Mouse (Mus musculus) hindbrain, embryonic 14.5 days (tissue): Measurements from ENCODE around the gene Foxp2. TPM values are rescaled to one million over a fixed set of nuclear protein-coding genes. Genes with fewer than 3 reads are reported as not detected.

Source experiments
- ATAC-seq: fragments of 200-750 bp; cut with Nextera tagmentation; 2 replicates; pipeline ENCODE4 v1.8.0; 2017; ENCODE audit warnings: moderate number of reproducible peaks, mild to moderate bottlenecking, moderate TSS enrichment, moderate library complexity; ENCODE audit not compliant: low FRiP score
- DNase-seq: peaks from one replicate; pipeline ENCODE4 v3.0.0-alpha.2; 2015; ENCODE audit warnings: low spot score
- H3K27ac ChIP-seq: fragments of 300-500 bp; sonication (generic); 2 replicates; pipeline ENCODE4 v1.5.1; 2014; ENCODE audit warnings: mild to moderate bottlenecking, moderate library complexity
- H3K27me3 ChIP-seq: fragments of 300-500 bp; sonication (generic); 2 replicates; pipeline ENCODE4 v1.6.1; 2014; ENCODE audit warnings: mild to moderate bottlenecking, low read length, mixed read lengths; ENCODE audit not compliant: control insufficient read depth, insufficient read depth
- H3K36me3 ChIP-seq: fragments of 300-500 bp; sonication (generic); replicated peaks from 2 replicates; pipeline ENCODE4 v1.6.1; 2014; ENCODE audit not compliant: control insufficient read depth, insufficient read depth
- H3K4me1 ChIP-seq: fragments of 300-500 bp; sonication (generic); replicated peaks from 2 replicates; pipeline ENCODE4 v1.6.1; 2014; ENCODE audit warnings: antibody characterized with exemption, low read length, mixed read lengths; ENCODE audit not compliant: control insufficient read depth, insufficient read depth
- H3K4me2 ChIP-seq: fragments of 300-500 bp; sonication (generic); replicated peaks from 2 replicates; pipeline ENCODE4 v1.6.1; 2014; ENCODE audit warnings: mild to moderate bottlenecking, moderate library complexity
- H3K4me3 ChIP-seq: fragments of 300-500 bp; sonication (generic); replicated peaks from 2 replicates; pipeline ENCODE4 v1.5.1; 2014; ENCODE audit warnings: mild to moderate bottlenecking, low read length
- H3K9ac ChIP-seq: fragments of 300-500 bp; sonication (generic); 2 replicates; pipeline ENCODE4 v1.6.1; 2014
- H3K9me3 ChIP-seq: fragments of 300-500 bp; sonication (generic); 2 replicates; pipeline ENCODE4 v1.6.1; 2016; ENCODE audit warnings: low read length; ENCODE audit not compliant: control insufficient read depth
- WGBS: fragments of 180-500 bp; shearing (Covaris S2); extraction: QIAGEN DNeasy Blood & Tissue Kit; methylation state at CpG from one replicate; pipeline ENCODE4 v1.1.7; 2014; 5-methylcytosine and 5-hydroxymethylcytosine counted together
- polyA plus RNA-seq: library from polyadenylated mRNA; unstranded; fragments of >200 nt; fragmentation: Nextera tagmentation; extraction: Ambion mirVana; gene quantifications from 2 replicates; pipeline ENCODE4 v1.2.1, GENCODE M21; 2014

Gene Foxp2
- 23.1 and 34.1 TPM in 2 replicates for polyA plus RNA-seq

DNA sequence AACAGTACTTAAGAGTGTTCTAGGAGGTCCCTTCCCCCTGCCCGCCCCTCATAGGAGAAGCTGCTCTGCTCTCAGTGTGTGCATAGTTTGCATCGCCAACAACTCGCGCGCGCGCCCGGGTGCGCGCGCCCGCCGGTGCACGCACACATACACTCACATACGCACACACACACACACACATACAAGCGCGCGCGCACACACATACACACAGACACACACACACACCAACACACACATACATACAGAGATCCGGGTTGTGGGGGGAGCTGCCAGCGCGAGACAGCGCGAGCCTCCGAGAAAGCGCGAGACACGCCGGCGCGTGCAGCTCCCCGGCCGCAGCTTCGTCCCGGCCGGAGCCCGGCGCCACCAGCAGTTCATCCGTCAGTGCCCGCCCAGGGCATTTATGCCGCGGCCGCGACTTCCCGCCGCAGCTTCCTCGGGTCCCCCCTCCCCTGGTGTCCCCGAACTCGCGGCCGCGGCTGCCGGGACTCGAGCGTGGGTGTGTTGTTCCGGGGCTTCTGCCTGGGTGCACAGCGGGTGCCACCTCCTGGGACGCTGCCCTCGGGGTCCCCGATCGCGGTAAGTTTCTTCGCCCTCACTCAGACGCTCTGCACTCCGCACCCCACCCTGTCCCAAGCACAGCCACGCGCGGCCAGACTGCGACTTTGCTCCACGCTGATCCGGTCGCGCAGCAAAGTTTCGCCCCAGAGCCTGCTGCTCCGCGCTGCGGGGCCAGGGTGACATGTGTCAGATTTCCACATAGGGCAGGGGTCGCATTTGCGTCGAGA lies at the start of gene Foxp2:
Gene Foxp2, plus strand, starts transcription at position 167 of the 788 bp plus-strand sequence.
- Histone ChIP-seq H3K9me3 (no peaks in the 10 kb centered on the region), H3K4me3 (peak within 1 kb of the TSS; percentile 60), H3K27me3 (peaks cover 55% of the 10 kb centered on the region), H3K36me3 (no peaks in the 10 kb centered on the region), H3K4me1 (peaks cover 31% of the 10 kb centered on the region), H3K27ac (peak within 1 kb of the TSS; percentile 66), H3K4me2 (peak within 1 kb of the TSS; percentile 96), H3K9ac (peak within 1 kb of the TSS; percentile 66)
- ATAC-seq (peak; percentile 79), DNase-seq (peak; percentile 76)
- under 1% methylated on average over 78 of the region's 80 CpGs for WGBS

DNA sequence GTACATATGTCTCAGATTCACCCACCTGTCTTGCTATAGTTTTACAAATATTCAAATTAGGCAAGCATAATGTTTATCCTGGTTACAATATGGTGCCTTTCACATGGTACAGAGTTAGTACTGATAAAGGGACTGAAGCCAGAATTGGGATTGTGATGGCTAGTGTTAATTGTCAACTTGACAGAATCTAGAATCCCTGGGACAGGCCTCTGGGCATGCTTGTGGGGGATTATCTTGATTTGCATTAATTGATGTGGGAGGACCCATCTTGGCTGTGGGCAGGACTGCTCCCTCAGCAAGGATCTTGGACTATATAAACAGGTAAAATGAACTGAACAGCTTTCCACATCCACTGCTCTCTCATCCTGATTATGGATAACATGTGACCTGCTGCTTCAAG lies 15.9 kb upstream of the Foxp2 start:
- DNase-seq (no peak), ATAC-seq (no peak)
- Histone ChIP-seq H3K4me3 (no peak overlapping the region), H3K4me2 (no peak overlapping the region), H3K27ac (no peak overlapping the region), H3K9ac (no peak overlapping the region), H3K4me1 (no peaks in the 10 kb centered on the region), H3K36me3 (no peaks in the 10 kb centered on the region), H3K9me3 (no peaks in the 10 kb centered on the region), H3K27me3 (no peaks in the 10 kb centered on the region)

DNA sequence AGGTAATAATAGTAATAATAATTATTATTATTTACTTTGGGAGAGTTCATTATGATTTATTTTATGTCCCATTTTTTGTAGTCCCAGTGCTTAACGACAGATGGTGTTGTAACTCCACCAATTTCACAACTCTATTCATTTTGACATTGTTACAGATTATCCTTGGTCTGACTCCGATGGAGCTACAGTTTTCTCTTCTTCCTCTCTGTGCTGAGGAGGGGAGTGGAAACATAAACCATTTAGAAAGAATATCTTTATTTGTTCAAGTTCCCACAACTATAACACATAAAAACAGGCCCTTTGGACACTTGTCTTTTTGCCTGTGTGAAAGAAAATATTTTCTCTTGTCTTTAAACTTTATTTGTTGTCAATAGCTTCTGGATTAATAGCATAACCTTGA lies 4.1 kb upstream of the Foxp2 start:
- WGBS, result 2% methylated on average over 2 of the region's 2 CpGs
- peaks cover 31% of the 10 kb centered on the region for H3K4me1 ChIP-seq
- no peak overlapping the region for H3K27ac ChIP-seq
- no peak for ATAC-seq
- no peak overlapping the region for H3K4me3 ChIP-seq
- DNase-seq, result peak; percentile 67
- peaks cover 43% of the 10 kb centered on the region for H3K27me3 ChIP-seq
- no peaks in the 10 kb centered on the region for H3K9me3 ChIP-seq
- no peak overlapping the region for H3K9ac ChIP-seq
- no peaks in the 10 kb centered on the region for H3K36me3 ChIP-seq
- H3K4me2 ChIP-seq, result no peak overlapping the region

DNA sequence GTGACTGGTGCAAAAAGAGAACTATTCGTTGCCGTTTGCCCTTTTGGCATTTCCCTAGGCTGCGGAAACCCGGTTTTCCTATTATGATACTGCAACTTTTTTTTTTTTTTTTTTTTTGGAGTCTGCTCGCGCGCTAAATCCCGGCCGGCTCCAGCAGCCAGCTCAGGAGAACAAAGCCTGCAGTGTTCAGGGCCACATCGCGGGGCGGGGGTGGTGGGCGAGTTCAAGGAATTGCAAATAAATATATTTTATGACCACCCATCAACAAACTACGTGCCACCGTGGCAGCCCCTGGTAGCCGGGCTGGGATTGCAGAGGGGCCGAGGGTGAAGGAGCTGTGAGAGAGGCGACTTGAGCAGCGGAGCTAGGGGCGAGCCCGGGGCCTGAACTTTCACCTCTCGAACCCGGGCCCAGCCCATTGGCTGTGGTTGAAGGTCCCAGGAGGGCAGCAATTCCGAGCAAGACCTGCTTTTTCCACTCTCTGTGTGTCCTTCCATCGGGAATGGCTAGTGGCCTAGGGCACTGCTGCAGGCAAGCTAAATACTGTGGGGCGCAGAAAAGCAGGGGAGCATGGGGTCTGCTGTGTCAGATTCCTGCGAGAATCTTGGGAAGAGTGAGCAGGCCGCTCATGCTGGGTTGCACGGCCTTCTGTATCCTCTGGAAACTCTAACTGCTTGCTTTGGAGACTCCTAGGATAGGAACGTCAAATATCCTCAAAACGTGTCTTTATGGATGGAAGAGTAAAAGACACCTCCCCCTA lies 2.9 kb upstream of the Foxp2 start:
- peak overlapping the region; percentile 44 for H3K9ac ChIP-seq
- ATAC-seq (no peak), DNase-seq (no peak)
- H3K27ac ChIP-seq, result no peak overlapping the region
- no peaks in the 10 kb centered on the region for H3K9me3 ChIP-seq
- H3K4me2 ChIP-seq, result peak overlapping the region; percentile 62
- WGBS, result 2% methylated on average over 31 of the region's 31 CpGs
- H3K4me1 ChIP-seq, result peaks cover 31% of the 10 kb centered on the region
- H3K4me3 ChIP-seq, result peak overlapping the region; percentile 60
- H3K36me3 ChIP-seq, result no peaks in the 10 kb centered on the region
- H3K27me3 ChIP-seq, result peaks cover 52% of the 10 kb centered on the region

DNA sequence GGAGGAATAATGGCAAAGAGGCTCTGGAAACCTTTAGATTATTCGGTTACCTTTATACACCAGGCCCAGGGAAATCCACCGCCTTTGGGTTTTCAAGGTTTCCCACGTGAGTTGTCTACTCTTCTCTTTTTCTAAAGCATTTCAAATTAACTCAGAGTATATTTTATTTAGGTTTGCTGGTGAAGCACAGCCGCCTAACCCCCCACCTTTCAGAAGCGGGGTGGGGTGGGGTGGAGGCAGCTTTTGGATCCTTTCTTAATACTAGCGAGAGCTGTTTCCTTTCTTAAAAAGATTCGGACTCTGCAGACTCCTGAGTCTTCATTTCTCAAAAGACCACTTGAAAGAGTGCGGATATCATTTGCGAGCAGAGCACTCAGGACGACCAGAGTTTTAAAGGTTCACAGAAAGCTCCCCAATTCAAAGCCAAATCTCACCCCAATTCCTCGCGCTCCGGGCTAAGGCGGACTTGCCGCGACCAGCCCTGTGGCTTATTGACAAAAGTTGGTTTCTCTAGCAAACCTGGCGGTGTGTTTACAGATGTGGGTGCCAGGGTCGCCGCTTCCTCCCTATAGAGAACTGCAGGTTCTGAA lies 2.0 kb upstream of the Foxp2 start:
- ATAC-seq, result no peak
- peaks cover 55% of the 10 kb centered on the region for H3K27me3 ChIP-seq
- H3K9ac ChIP-seq, result 0 out of 2 replicates have a peak overlapping the region, but pooled peaks have one; percentile 16
- DNase-seq, result no peak
- no peak overlapping the region for H3K27ac ChIP-seq
- peak overlapping the region; percentile 60 for H3K4me3 ChIP-seq
- peaks cover 31% of the 10 kb centered on the region for H3K4me1 ChIP-seq
- peak overlapping the region; percentile 96 for H3K4me2 ChIP-seq
- H3K36me3 ChIP-seq, result no peaks in the 10 kb centered on the region
- WGBS, result 9% methylated on average over 19 of the region's 19 CpGs
- no peaks in the 10 kb centered on the region for H3K9me3 ChIP-seq

DNA sequence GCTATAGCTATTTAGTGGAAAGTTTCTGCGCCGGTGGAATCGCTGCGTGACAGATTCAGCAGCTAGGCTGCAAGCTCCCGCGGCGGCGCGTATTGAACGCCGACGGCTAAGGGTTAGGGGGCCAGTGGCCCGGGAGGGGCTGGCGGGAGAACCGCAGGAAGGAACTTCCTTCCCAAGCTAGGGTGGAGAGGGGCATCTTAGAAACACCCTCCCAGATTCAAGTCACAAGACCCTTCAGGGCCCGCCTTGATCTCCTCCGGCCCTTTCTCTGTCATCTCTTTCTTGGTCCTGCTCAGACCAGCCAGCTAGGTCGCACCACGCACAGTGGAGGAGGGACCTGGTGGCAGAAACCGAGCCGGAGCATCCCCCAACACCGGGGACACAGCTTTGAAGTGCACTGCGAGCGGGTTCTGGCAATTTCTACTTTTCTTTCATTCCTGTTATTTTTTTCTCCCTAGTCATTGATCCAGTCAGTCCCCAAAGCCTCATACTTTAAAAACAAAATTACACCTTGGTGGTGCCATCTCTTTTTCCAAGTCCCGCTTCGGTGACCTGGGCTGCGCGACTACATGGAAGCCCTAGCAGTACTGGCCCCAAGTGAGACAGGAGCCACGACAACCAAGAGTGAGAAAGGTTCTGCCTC lies 1.1 kb upstream of the Foxp2 start:
- Histone ChIP-seq H3K27me3 (peaks cover 55% of the 10 kb centered on the region), H3K9me3 (no peaks in the 10 kb centered on the region), H3K9ac (peak overlapping the region; percentile 66), H3K4me1 (peaks cover 31% of the 10 kb centered on the region), H3K27ac (peak overlapping the region; percentile 66), H3K4me2 (peak overlapping the region; percentile 96), H3K4me3 (peak overlapping the region; percentile 60), H3K36me3 (no peaks in the 10 kb centered on the region)
- under 1% methylated on average over 29 of the region's 29 CpGs for WGBS
- DNase-seq, result peak; percentile 52
- peak; percentile 52 for ATAC-seq

DNA sequence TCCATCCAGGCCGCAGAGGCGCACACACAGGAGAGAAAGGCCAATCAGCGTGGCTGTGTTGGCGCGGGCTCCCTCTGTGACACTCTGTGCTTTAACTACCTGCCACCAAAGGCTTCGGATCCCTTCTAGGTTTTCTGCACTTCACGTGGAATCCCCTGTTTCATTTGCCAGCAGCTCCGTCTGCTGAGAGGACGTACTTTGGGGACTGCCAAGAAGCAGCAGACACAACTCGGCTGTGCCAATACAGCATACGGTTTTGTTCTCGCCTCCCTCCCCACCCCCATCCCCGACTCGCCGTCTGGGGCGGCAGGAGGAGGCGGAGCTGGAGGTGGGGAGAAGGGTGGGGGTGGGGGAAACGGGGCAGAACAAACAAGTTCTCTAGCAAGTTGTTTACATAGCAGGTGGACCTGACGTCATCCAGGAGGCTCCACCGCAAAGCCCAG lies 549 bp upstream of the Foxp2 start:
- H3K4me2 ChIP-seq, result peak overlapping the region; percentile 96
- no peaks in the 10 kb centered on the region for H3K36me3 ChIP-seq
- peak; percentile 68 for DNase-seq
- peak overlapping the region; percentile 60 for H3K4me3 ChIP-seq
- H3K27ac ChIP-seq, result peak overlapping the region; percentile 66
- no peaks in the 10 kb centered on the region for H3K9me3 ChIP-seq
- H3K9ac ChIP-seq, result peak overlapping the region; percentile 66
- WGBS, result 1% methylated on average over 20 of the region's 20 CpGs
- H3K27me3 ChIP-seq, result peaks cover 55% of the 10 kb centered on the region
- ATAC-seq, result peak; percentile 82
- H3K4me1 ChIP-seq, result peaks cover 31% of the 10 kb centered on the region

DNA sequence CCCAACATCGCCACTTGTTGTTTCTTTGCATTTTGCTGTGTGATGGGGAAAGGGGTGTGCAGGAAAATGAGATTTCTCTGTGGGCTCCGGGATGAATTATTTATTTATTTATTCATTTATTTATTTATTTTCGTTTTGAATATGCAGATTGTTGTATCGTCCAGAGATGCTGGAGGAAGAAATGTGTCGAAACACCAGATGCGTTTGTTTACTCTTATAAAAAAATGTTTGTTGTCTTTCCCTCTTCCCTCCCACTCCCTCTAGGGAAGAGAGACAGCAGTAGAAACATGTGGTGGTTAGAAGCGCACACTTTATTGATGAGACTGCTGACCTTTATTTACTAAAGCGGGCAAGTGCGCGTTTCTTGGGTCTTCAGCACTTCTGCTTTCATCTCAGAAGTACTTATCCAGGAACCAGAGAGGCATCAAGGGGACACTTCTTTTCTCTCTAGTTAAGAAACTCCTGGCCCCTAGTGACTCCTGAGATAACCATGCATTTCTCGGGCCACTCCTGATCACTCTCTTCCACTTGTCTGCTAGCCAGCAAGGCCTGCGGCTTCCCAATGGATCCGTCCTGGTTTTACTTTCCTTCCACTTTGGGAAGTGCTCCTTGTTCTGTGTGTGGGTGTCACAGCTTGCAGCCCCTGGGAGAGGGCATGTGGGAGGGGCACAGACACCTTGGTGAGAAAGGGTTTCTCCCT lies 972 bp downstream of the Foxp2 start:
- Histone ChIP-seq H3K27me3 (peaks cover 53% of the 10 kb centered on the region), H3K4me3 (peak overlapping the region; percentile 60), H3K36me3 (no peaks in the 10 kb centered on the region), H3K9me3 (no peaks in the 10 kb centered on the region), H3K4me2 (peak overlapping the region; percentile 96), H3K4me1 (peaks cover 31% of the 10 kb centered on the region), H3K9ac (peak overlapping the region; percentile 66), H3K27ac (no peak overlapping the region)
- WGBS, result 4% methylated on average over 13 of the region's 13 CpGs
- peak; percentile 32 for DNase-seq
- no peak for ATAC-seq
